Mouse (Mus musculus) brown adipose tissue, adult 24 weeks (tissue): ENCODE measurements around the gene Jak3. TPM values are rescaled to one million over a fixed set of nuclear protein-coding genes. Genes with fewer than 3 reads are reported as not detected.

Experiments used
- polyA plus RNA-seq: library from polyadenylated mRNA; stranded (reverse); fragments of >200 nt; gene quantifications from 2 replicates; pipeline ENCODE4 v1.2.4, GENCODE M21; 2012; ENCODE audit not compliant: missing spikeins, insufficient read depth, insufficient read length

Gene Jak3
- polyA plus RNA-seq, 1 experiment, result 13.9 TPM

Other genes starting within 250 kb of the Jak3 start
- 2.2 and 2.6 TPM in 2 replicates for gene Abhd8, start 212.6 kb upstream of the Jak3 start, polyA plus RNA-seq
- 313 and 378 TPM in 2 replicates for gene Mrpl34, start 211.3 kb upstream of the Jak3 start, polyA plus RNA-seq
- 23.6 and 34.4 TPM in 2 replicates for gene Dda1, start 207.1 kb upstream of the Jak3 start, polyA plus RNA-seq
- 7.3 and 9.3 TPM in 2 replicates for gene Ano8, start 190.3 kb upstream of the Jak3 start, polyA plus RNA-seq
- 6.7 and 9.1 TPM in 2 replicates for gene Gtpbp3, start 188.2 kb upstream of the Jak3 start, polyA plus RNA-seq
- 4.3 and 6.1 TPM in 2 replicates for gene Plvap, start 164.5 kb upstream of the Jak3 start, polyA plus RNA-seq
- gene Ccdc194, start 150.6 kb upstream of the Jak3 start, polyA plus RNA-seq, result not detected in 2 replicates
- gene Bst2, start 138.8 kb upstream of the Jak3 start, polyA plus RNA-seq, result 17.3 and 38.4 TPM in 2 replicates
- gene Mvb12a, start 133.4 kb upstream of the Jak3 start, polyA plus RNA-seq, result 29.7 and 30.9 TPM in 2 replicates
- not detected in 2 replicates for gene Tmem221, start 117.4 kb upstream of the Jak3 start, polyA plus RNA-seq
- 0.50 and 1.5 TPM in 2 replicates for gene Nxnl1, start 109.7 kb upstream of the Jak3 start, polyA plus RNA-seq
- gene Slc27a1, start 107.4 kb upstream of the Jak3 start, polyA plus RNA-seq, result 71.7 and 118 TPM in 2 replicates
- gene Pgls, start 84.1 kb upstream of the Jak3 start, polyA plus RNA-seq, result 181 and 189 TPM in 2 replicates
- gene Fam129c, start 78.6 kb upstream of the Jak3 start, polyA plus RNA-seq, result 1.5 TPM in 1 of 2 replicates, not detected in the other
- gene Colgalt1, start 65.3 kb upstream of the Jak3 start, polyA plus RNA-seq, result 15.1 and 20.1 TPM in 2 replicates
- 0.32 and 1.6 TPM in 2 replicates for gene Unc13a, start 4.5 kb upstream of the Jak3 start, polyA plus RNA-seq
- 2.5 and 5.9 TPM in 2 replicates for gene Insl3, start 12.9 kb downstream of the Jak3 start, polyA plus RNA-seq
- gene B3gnt3, start 25.5 kb downstream of the Jak3 start, polyA plus RNA-seq, result 1.5 and 2.8 TPM in 2 replicates
- not detected in 2 replicates for gene Fcho1, start 49.4 kb downstream of the Jak3 start, polyA plus RNA-seq
- 0.79 and 1.8 TPM in 2 replicates for gene Zfp709, start 205.7 kb downstream of the Jak3 start, polyA plus RNA-seq
- 1.7 and 1.9 TPM in 2 replicates for gene Zfp882, start 232.3 kb downstream of the Jak3 start, polyA plus RNA-seq
- gene Zfp617, start 232.3 kb downstream of the Jak3 start, polyA plus RNA-seq, result 18.4 and 20.8 TPM in 2 replicates